Mouse (Mus musculus): ENCODE results near the gene Fam196b. TPM values are rescaled to one million over a fixed set of nuclear protein-coding genes. Genes with fewer than 3 reads are reported as not detected.

Fam196b gene
- polyA plus RNA-seq, 1 experiment, result not detected

DNA sequence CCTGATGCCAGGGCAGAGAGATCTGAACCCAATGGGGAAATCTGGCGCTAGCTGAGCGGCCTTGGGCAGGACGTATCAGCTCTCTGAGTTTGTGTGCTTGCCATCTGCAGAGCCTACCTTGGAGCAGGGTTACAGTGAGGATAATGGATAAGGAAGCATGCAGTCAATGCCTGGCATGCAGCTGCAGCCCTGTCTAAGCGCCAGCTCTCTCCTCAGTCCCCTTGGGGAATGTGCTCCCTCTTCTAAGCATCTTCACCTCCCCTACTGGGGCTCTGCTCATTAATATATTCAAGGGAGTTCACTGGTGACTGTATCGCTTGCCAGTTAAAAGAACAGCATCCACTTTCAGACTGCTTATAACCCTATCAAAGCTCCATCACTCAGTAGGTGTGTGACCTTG is 29.7 kb downstream of the Fam196b start:
- Histone ChIP-seq H3K4me1 (ENCODE audit: control insufficient read depth, insufficient read depth, low read length) (peaks cover 19% of the 10 kb centered on the region), H3K27ac (ENCODE audit: insufficient read depth, low read depth, low read length) (peak overlapping the region; percentile 36; the same call in 1 of the 2 replicates), H3K4me3 (ENCODE audit: insufficient read depth, low read depth, low read length) (no peak overlapping the region)
- 48% methylated on average over 5 of the region's 5 CpGs for WGBS
- TF ChIP-seq POLR2A (IDR thresholded peaks at IDR 0.05; ENCODE audit: insufficient read depth, low read depth, low read length) (no peak), CTCF (IDR thresholded peaks at IDR 0.05; ENCODE audit: insufficient read depth, low read depth, low read length) (no peak)

DNA sequence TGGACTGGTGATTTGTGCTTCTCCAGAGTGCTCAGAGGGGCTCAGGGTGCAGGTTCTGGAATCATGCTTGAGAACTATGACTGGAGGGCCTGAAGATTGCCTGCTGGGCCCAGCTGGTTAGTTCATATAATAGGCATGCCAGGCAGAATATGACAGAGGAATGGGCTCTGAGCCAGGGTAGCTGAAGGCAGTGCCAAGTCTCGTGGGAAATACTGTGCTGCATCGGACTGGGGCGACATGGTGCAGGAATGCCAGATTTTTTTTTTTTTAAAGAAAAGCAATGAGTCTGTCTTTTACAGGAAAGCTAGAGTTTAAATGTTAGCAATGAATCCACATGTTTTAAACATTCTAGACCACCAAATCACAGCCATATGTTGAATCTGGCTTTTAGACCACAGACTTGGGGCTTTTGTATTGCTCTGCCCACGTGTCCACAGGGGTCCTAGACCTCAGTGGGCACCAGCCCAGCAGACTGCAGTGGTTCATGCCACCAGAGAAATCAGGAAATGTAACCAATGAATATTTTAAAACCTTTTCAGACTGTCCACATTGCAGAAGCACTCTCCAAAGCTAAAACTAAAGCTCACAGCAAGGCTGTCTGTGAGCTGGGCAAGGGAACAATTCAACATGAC is 33.8 kb downstream of the Fam196b start:
- no peak overlapping the region for H3K27ac ChIP-seq (ENCODE audit: insufficient read depth, low read depth, low read length)
- 33% methylated on average over 4 of the region's 4 CpGs for WGBS
- no peak overlapping the region for H3K4me3 ChIP-seq (ENCODE audit: insufficient read depth, low read depth, low read length)
- peaks cover 21% of the 10 kb centered on the region for H3K4me1 ChIP-seq (ENCODE audit: control insufficient read depth, insufficient read depth, low read length)
- no peak for TF ChIP-seq CTCF (IDR thresholded peaks at IDR 0.05; ENCODE audit: insufficient read depth, low read depth, low read length)
- TF ChIP-seq POLR2A (IDR thresholded peaks at IDR 0.05; ENCODE audit: insufficient read depth, low read depth, low read length), result no peak

DNA sequence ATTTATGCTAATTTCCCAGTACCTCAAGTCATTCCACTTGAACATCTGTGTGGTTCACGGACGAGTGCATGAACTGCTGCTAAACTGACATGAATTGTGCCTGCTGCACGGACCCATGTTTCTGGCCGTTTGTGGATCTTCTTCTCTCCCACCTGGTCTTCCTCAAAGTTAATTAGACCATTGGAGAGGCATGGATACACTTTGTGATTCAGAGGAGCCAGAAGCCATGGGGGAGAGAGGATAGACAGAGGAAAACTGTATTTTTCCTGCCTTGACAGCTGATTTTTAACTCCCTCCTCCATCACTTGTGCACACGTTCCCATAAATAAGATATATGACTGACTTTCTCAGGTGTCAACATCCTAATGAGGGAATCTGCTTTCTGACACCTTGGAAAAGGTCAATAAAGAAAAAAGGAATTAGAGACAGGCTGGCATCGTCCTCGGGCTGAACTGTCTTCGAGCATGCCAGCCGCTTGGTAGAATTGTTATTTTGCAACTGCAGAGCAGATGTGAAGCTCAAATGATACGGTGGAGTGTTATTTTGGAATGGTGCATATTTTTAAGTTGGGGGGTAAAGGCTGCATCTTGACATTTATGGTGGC is 34.9 kb downstream of the Fam196b start:
- 54% methylated on average over 10 of the region's 10 CpGs for WGBS
- H3K4me3 ChIP-seq (ENCODE audit: insufficient read depth, low read depth, low read length), result no peak overlapping the region
- peaks cover 15% of the 10 kb centered on the region for H3K4me1 ChIP-seq (ENCODE audit: control insufficient read depth, insufficient read depth, low read length)
- peak overlapping the region; percentile 26 for H3K27ac ChIP-seq (ENCODE audit: insufficient read depth, low read depth, low read length)
- TF ChIP-seq CTCF (IDR thresholded peaks at IDR 0.05; ENCODE audit: insufficient read depth, low read depth, low read length) (no peak), POLR2A (IDR thresholded peaks at IDR 0.05; ENCODE audit: insufficient read depth, low read depth, low read length) (no peak)

DNA sequence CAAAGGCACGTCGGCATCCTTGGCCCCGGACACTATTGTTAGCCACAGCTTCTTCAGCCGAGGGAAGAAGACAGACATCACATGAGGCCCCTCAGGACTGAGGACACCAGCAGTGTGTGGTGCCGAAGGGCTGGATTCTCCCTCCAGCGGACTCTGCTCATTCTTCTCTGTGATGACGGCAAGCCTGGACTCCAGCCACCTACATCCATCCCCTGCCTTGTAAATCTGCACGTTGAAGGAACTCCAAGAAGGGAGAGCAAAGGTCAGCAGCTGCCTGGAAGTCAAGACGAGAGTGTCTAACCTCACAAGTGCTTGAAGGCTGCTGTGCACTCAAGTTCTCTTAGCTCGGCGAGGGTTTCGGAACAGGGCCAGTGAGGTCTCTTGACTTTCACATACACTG is 40.8 kb downstream of the Fam196b start:
- Histone ChIP-seq H3K27ac (ENCODE audit: insufficient read depth, low read depth, low read length) (no peak overlapping the region), H3K4me1 (ENCODE audit: control insufficient read depth, insufficient read depth, low read length) (peaks cover 5% of the 10 kb centered on the region), H3K4me3 (ENCODE audit: insufficient read depth, low read depth, low read length) (no peak overlapping the region)
- TF ChIP-seq CTCF (IDR thresholded peaks at IDR 0.05; ENCODE audit: insufficient read depth, low read depth, low read length) (no peak), POLR2A (IDR thresholded peaks at IDR 0.05; ENCODE audit: insufficient read depth, low read depth, low read length) (no peak)
- WGBS, result 77% methylated on average over 12 of the region's 12 CpGs

DNA sequence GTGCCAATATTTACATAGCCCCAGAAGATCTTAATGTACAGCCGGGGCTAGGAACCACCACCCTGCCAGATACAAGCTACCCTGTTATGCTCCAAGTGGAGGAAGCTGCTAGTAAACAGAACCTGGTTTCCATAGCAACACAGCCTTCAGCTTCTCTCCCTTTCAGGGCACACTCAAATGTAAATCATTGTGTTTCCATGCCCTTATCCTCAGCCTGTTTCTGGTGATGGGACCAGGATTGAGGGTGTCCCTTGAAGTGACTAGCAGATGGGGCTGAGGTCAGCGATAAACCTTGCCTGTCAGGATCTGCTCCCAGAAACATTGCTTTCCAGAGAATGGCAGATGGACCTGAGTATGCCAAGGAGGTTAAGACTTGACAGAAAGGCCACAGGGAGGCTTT is 41.5 kb downstream of the Fam196b start:
- WGBS, result 66% methylated on average over 2 of the region's 2 CpGs
- Histone ChIP-seq H3K4me1 (ENCODE audit: control insufficient read depth, insufficient read depth, low read length) (peaks cover 5% of the 10 kb centered on the region), H3K4me3 (ENCODE audit: insufficient read depth, low read depth, low read length) (no peak overlapping the region), H3K27ac (ENCODE audit: insufficient read depth, low read depth, low read length) (no peak overlapping the region)
- TF ChIP-seq CTCF (IDR thresholded peaks at IDR 0.05; ENCODE audit: insufficient read depth, low read depth, low read length), result no peak
- no peak for TF ChIP-seq POLR2A (IDR thresholded peaks at IDR 0.05; ENCODE audit: insufficient read depth, low read depth, low read length)

DNA sequence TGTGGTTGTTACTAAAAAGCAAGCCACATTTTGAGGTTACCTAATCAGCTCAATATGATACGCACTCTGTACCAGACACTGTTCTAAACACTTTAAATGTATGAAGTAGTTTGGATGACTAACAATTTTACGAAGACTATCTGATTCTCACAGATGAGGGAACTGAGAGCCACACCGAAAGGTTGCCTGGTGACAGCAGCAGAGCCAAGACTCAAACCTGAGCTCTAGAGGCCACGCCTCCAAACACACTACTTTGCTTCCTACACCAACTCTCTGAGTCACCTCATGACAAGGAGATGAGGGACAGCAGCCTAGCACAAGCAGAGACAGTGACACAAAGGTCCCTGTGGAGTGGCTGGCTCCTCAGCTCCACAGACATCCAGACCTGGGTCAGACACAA is 57.6 kb downstream of the Fam196b start:
- Histone ChIP-seq H3K4me1 (ENCODE audit: control insufficient read depth, insufficient read depth, low read length) (no peaks in the 10 kb centered on the region), H3K4me3 (ENCODE audit: insufficient read depth, low read depth, low read length) (no peak overlapping the region), H3K27ac (ENCODE audit: insufficient read depth, low read depth, low read length) (no peak overlapping the region)
- 91% methylated on average over 4 of the region's 4 CpGs for WGBS
- TF ChIP-seq POLR2A (IDR thresholded peaks at IDR 0.05; ENCODE audit: insufficient read depth, low read depth, low read length) (no peak), CTCF (IDR thresholded peaks at IDR 0.05; ENCODE audit: insufficient read depth, low read depth, low read length) (no peak)

DNA sequence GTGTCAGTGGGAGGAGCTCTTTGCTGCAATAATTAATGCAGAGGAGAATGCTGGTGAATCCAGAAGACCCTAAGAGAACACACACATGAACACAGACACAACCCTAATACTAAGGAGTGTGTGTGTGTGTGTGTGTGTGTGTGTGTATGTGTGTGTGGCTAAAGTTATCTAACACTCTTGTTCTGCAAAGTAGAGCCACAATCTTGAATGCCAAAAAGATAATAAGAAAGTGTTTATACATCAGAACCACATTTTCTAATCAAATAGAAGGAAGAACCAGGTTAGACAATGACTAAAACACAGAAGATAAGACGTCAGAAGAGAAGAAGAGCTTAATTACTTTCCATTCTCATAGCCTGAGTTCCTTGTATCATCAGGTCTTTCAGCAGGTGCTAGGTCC is 60.9 kb downstream of the Fam196b start:
- WGBS, result 69% methylated on average over 1 of the region's 1 CpGs
- no peaks in the 10 kb centered on the region for H3K4me1 ChIP-seq (ENCODE audit: control insufficient read depth, insufficient read depth, low read length)
- no peak overlapping the region for H3K4me3 ChIP-seq (ENCODE audit: insufficient read depth, low read depth, low read length)
- no peak overlapping the region for H3K27ac ChIP-seq (ENCODE audit: insufficient read depth, low read depth, low read length)
- TF ChIP-seq CTCF (IDR thresholded peaks at IDR 0.05; ENCODE audit: insufficient read depth, low read depth, low read length), result no peak

DNA sequence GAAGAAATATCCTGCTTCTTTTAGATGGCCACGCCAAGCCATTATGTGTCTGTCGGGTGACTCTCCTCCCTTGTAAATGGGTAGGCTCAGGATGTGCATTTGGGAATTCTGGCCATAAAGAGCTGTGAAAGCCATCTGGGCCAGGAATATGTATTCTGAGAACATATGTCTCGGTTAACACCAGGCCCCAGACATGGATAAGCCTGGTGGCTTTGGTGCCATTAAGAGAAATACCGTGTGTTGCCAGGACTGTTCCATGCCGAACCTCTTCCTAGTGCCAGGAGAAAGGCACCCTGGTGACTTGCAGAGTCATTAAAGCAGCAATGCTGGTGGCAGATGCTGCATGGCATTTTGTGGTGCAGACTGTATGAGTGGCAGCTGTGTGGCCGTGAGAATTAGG is 63.0 kb downstream of the Fam196b start:
- TF ChIP-seq CTCF (IDR thresholded peaks at IDR 0.05; ENCODE audit: insufficient read depth, low read depth, low read length), result no peak
- TF ChIP-seq POLR2A (IDR thresholded peaks at IDR 0.05; ENCODE audit: insufficient read depth, low read depth, low read length), result no peak

DNA sequence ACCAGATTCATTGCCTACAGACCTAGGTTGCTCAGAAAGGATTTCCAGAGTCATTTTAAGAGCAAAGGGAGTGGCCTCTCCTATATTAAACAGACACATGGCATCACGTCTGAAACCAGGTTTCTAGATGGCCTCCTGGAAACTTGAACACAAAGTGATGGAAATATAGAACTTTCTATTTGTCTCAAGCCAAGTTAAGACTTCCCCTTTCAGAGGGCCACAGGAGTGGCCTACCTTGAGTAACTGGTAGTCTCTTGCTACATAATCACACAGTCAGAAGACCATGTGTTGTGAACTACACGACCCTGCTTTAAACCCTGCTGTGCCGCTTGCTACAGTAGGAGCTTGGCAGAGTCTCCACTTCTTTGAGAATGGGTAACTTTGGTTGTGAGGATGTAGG is 68.9 kb downstream of the Fam196b start:
- TF ChIP-seq POLR2A (IDR thresholded peaks at IDR 0.05; ENCODE audit: insufficient read depth, low read depth, low read length) (no peak), CTCF (IDR thresholded peaks at IDR 0.05; ENCODE audit: insufficient read depth, low read depth, low read length) (no peak)
- Histone ChIP-seq H3K4me3 (ENCODE audit: insufficient read depth, low read depth, low read length) (no peak overlapping the region), H3K27ac (ENCODE audit: insufficient read depth, low read depth, low read length) (no peak overlapping the region), H3K4me1 (ENCODE audit: control insufficient read depth, insufficient read depth, low read length) (no peaks in the 10 kb centered on the region)
- WGBS, result 90% methylated on average over 3 of the region's 3 CpGs

More for the DNA sequence above, 63.0 kb downstream of the Fam196b start:
- no peak overlapping the region for H3K27ac ChIP-seq (ENCODE audit: insufficient read depth, low read depth, low read length)
- H3K4me1 ChIP-seq (ENCODE audit: control insufficient read depth, insufficient read depth, low read length), result no peaks in the 10 kb centered on the region
- WGBS, result 88% methylated on average over 6 of the region's 6 CpGs
- H3K4me3 ChIP-seq (ENCODE audit: insufficient read depth, low read depth, low read length), result no peak overlapping the region
